Mouse (Mus musculus) CH12.LX (cell line): Measurements from ENCODE around the gene Pms2.

Experiments used
- RCOR1 ChIP-seq: conservative IDR thresholded peaks from 2 replicates; pipeline ENCODE4 v1.6.1; 2012; ENCODE audit warnings: low read depth, mild to moderate bottlenecking, inconsistent platforms, low read length, improper control_type of control experiment
- USF1 ChIP-seq: IDR thresholded peaks from 2 replicates; pipeline ENCODE4 v1.6.1; 2014; ENCODE audit warnings: low read depth, mild to moderate bottlenecking, inconsistent platforms, low read length, improper control_type of control experiment

DNA sequence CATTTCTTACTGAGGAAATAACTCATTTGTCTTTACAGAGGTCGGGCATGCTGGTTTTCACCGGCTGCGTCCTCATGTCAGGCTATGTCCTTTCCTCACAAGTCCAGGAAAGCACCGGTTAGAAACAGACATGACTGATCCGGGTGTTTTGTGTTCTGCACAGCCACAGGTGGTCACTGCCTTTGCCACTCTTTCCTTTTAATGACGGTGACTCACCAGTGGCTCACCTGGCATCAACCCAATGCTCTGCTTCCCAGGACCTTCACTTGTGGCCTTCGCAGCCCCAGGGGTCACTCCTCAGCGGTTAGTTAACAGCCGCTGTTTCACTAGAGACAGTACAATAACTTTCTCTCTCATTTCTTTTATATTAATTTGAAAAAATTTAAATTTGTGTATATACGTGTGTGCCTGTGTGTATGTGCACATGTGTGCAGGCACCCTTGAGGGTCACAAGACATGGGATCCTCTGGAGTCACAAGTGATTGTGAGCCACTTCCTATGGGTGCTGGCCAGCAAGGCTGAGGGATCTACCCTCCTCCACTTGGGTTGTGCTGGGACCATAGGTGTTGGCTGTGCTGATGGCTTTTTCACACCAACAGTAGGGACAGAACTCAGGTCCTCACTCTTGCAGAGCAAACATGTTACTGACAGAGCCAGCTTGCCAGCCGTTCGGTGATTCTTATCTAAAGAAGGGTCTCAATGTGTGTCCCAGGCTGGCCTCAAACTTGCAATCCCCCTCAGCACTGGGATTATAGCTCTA, 56.0 kb downstream of the Pms2 start:
- no peak for TF ChIP-seq RCOR1
- TF ChIP-seq USF1 = no peak
